Mouse (Mus musculus) megakaryocyte, embryonic 14.5 days (primary cell): ENCODE data around the gene Nmnat3. TPM values are rescaled to one million over a fixed set of nuclear protein-coding genes. Genes with fewer than 3 reads are reported as not detected.

ENCODE experiments used
- H3K27me3 ChIP-seq: replicated peaks from 2 replicates; pipeline ENCODE3; 2012; ENCODE audit warnings: inconsistent platforms
- H3K36me3 ChIP-seq: replicated peaks from 2 replicates; pipeline ENCODE3; 2012; ENCODE audit warnings: low read length, inconsistent platforms, mixed read lengths
- H3K4me1 ChIP-seq: 2 replicates; pipeline ENCODE4 v1.6.1; 2012; ENCODE audit warnings: inconsistent platforms
- H3K4me3 ChIP-seq: replicated peaks from 2 replicates; pipeline ENCODE3; 2012; ENCODE audit warnings: moderate library complexity, mild to moderate bottlenecking, inconsistent platforms
- H3K9me3 ChIP-seq: 2 replicates; pipeline ENCODE4 v1.6.1; 2012; ENCODE audit warnings: inconsistent platforms
- FLI1 ChIP-seq: IDR thresholded peaks from 2 replicates; pipeline ENCODE4 v1.6.1; 2012; ENCODE audit warnings: low read length, inconsistent platforms, mixed read lengths
- GATA1 ChIP-seq: IDR thresholded peaks from 3 replicates; pipeline ENCODE4 v1.6.1; 2012; ENCODE audit warnings: mixed read lengths, low read length, inconsistent platforms, borderline replicate concordance
- polyA plus RNA-seq: library from polyadenylated mRNA; stranded (reverse); fragments of >175 nt; gene quantifications from 2 replicates; pipeline ENCODE4 v1.2.3, GENCODE M21; 2012; ENCODE audit warnings: low replicate concordance; ENCODE audit not compliant: insufficient read depth

The Nmnat3 gene
- polyA plus RNA-seq, 1 experiment = 30.2 TPM

DNA sequence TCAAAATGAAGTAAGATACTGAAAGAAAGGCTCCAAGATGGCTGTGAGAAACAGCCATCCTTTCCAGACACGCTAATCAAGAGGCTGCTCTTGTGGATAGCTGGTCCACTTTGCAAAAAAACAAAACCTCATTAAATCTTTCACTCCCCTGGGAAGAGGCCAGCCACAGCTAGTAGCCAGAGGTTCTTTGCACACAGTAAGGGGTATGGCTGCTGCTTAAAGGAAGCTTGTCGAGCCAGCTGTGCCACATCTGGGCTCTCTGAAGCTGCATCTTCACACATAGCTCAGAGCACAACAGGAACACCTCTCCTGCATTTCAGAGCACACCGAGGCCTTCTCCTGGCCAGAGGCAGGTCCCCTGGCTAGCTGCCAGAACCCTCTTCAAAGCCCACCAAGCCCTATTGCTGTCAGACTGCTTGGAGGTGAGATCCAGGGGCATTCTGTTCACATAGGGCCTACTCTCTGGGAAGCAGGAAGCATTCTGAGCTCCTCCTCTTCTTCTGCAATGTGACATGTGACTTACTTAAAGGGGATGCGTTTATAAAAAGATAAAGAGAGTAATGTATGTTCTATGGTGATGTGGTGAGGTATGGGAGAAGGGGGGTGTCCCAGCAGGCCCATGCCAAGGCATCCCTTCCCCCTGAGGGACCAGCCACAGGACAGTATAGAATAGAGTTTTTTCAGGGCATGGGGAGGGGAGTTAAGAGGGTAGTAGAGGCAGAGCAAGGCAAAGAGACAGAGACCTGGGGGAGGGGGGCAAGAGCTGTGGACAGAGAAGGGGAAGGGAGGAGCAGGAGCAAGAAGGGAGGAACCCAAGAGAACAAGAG lies 63.3 kb downstream of the Nmnat3 start:
- no peak overlapping the region for H3K4me3 ChIP-seq
- peaks cover 98% of the 10 kb centered on the region for H3K36me3 ChIP-seq
- no peaks in the 10 kb centered on the region for H3K27me3 ChIP-seq
- H3K4me1 ChIP-seq = peaks cover 23% of the 10 kb centered on the region
- no peaks in the 10 kb centered on the region; the same call in 1 of the 2 replicates for H3K9me3 ChIP-seq
- TF ChIP-seq GATA1 = no peak
- no peak for TF ChIP-seq FLI1

- peaks cover 97% of the 10 kb centered on the region for H3K36me3 ChIP-seq
These were observed 65.1 kb downstream of the Nmnat3 start for GRCm38 (mm10) chr9:98352332-98352731.

DNA sequence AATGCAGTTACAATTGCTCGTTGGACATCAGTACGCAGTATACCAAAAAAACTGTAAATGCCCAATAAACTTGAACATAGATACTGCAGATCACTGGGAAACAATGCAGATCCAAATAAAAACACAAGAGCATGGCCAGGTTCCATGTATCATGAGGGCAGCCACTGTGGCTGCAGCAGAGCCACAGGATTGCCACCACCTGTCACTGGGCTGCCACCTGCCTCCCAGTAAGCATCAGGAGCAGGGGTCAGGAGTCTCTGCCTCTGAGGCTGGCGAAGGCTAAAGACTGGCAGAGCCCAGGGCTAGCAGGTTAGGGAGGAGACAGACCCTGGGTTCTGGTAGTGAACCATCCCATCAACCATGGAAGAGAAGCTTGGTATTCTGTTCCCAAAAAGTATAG lies 67.7 kb downstream of the Nmnat3 start:
- no peaks in the 10 kb centered on the region for H3K27me3 ChIP-seq
- TF ChIP-seq FLI1 (no peak), GATA1 (no peak)
- H3K9me3 ChIP-seq = no peaks in the 10 kb centered on the region; the same call in 1 of the 2 replicates
- H3K36me3 ChIP-seq = peaks cover 96% of the 10 kb centered on the region
- no peak overlapping the region for H3K4me3 ChIP-seq
- peaks cover 26% of the 10 kb centered on the region for H3K4me1 ChIP-seq

More at GRCm38 (mm10) chr9:98352332-98352731, 65.1 kb downstream of the Nmnat3 start:
- Histone ChIP-seq H3K4me1 (peaks cover 15% of the 10 kb centered on the region; the same call in 1 of the 2 replicates), H3K27me3 (no peaks in the 10 kb centered on the region), H3K9me3 (no peaks in the 10 kb centered on the region; the same call in 1 of the 2 replicates), H3K4me3 (no peak overlapping the region)
- TF ChIP-seq GATA1 (no peak), FLI1 (no peak)

DNA sequence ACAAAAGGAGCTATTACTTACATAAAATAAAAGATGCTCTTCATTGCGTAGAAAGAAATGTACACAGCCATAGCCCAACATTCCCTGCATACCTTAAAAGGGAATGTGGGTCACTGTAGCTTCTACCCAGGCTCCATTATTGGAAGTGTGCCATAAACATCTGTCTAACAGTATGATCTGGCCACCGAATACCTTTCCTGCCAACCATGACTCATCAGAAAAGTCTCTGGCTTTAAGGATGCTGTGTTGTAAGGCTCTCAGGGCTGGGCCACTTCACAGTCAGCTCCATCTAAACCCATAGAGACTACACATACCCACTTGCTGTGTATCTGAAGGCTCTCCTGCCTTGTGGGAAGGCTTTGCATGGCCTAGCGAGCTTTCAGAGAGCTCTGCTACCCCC lies 73.8 kb downstream of the Nmnat3 start:
- no peaks in the 10 kb centered on the region for H3K27me3 ChIP-seq
- TF ChIP-seq GATA1 = no peak
- TF ChIP-seq FLI1 = no peak
- H3K36me3 ChIP-seq = peaks cover 88% of the 10 kb centered on the region
- H3K4me3 ChIP-seq = no peak overlapping the region
- no peaks in the 10 kb centered on the region for H3K9me3 ChIP-seq
- peaks cover 74% of the 10 kb centered on the region for H3K4me1 ChIP-seq

DNA sequence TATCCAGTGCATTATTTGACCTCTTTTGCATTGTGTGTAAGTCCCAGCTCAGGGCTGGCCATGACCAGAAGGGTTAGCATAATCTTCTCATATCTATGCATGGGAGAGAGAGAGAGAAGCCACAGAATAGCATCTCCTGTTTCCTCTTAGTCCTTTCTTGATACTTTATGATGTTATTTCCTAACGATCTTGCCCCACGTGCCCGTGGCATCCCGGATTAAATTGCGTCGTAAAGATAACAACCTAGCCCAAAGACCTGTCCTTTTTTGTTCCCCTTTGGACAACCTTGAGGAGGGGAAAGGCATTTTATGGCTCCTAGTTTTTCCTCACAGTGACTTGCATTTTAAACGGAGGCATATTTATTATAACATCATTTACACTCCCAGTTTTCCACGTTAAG lies 78.8 kb downstream of the Nmnat3 start:
- Histone ChIP-seq H3K9me3 (no peaks in the 10 kb centered on the region), H3K4me3 (no peak overlapping the region), H3K4me1 (peaks cover 56% of the 10 kb centered on the region), H3K36me3 (peaks cover 89% of the 10 kb centered on the region), H3K27me3 (no peaks in the 10 kb centered on the region)
- TF ChIP-seq FLI1 = no peak

- Histone ChIP-seq H3K36me3 (peaks cover 87% of the 10 kb centered on the region), H3K4me3 (no peak overlapping the region), H3K4me1 (peaks cover 45% of the 10 kb centered on the region), H3K9me3 (no peaks in the 10 kb centered on the region), H3K27me3 (no peaks in the 10 kb centered on the region)
- TF ChIP-seq GATA1 (no peak), FLI1 (no peak)
These were observed 80.2 kb downstream of the Nmnat3 start for GRCm38 (mm10) chr9:98367333-98367962.

DNA sequence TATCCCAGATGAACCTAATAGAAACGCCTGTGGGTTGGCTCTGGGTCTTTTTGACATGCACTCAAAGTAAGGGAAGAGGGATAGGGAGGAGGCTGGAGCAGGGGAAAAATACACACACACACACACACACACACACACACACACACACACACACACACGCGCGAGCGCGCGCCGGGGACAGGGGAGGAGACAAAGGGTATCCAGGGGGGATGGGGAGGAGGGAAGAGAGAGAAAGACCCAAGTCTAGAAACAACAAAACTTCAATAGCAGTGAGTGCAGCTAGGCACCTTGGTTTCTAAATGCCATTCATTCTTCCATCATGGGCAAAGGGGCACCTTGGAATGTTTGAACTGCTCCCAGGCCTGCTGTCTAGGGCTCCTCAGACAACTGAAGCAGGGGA lies 82.5 kb downstream of the Nmnat3 start:
- Histone ChIP-seq H3K4me3 (no peak overlapping the region), H3K9me3 (no peaks in the 10 kb centered on the region), H3K4me1 (peaks cover 25% of the 10 kb centered on the region), H3K27me3 (no peaks in the 10 kb centered on the region), H3K36me3 (peaks cover 83% of the 10 kb centered on the region)
- no peak for TF ChIP-seq GATA1
- TF ChIP-seq FLI1 = no peak

GRCm38 (mm10) chr9:98373358-98373757 lies 86.1 kb downstream of the Nmnat3 start:
- H3K9me3 ChIP-seq = no peaks in the 10 kb centered on the region
- no peak overlapping the region for H3K4me3 ChIP-seq
- H3K4me1 ChIP-seq = peaks cover 10% of the 10 kb centered on the region
- peaks cover 70% of the 10 kb centered on the region for H3K36me3 ChIP-seq
- no peaks in the 10 kb centered on the region for H3K27me3 ChIP-seq
- TF ChIP-seq GATA1 (no peak), FLI1 (no peak)

DNA sequence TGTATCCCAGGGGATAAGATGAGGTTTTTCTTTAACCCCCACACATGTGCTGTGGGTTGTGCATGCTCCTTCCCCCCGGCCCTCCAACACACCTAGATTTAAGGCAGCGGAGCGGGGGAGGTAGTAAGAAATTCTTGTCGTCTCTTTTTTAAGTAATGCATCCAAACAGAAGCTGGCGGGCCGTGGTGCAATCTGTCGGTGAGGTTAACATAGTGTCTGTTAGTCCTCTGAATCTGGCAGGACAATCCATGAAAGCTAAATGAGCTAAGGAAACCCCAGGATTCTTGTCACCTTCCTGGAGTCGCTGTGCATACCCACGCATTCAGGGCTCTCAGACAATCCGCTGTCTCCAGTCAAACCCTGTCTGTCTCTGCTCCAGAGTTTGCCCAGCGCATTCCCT lies 87.7 kb downstream of the Nmnat3 start:
- peaks cover 20% of the 10 kb centered on the region for H3K4me1 ChIP-seq
- H3K27me3 ChIP-seq = no peaks in the 10 kb centered on the region
- H3K4me3 ChIP-seq = no peak overlapping the region
- TF ChIP-seq GATA1 = no peak
- no peak for TF ChIP-seq FLI1
- no peaks in the 10 kb centered on the region for H3K9me3 ChIP-seq
- peaks cover 69% of the 10 kb centered on the region for H3K36me3 ChIP-seq

GRCm38 (mm10) chr9:98375329-98376170 lies 88.3 kb downstream of the Nmnat3 start:
- Histone ChIP-seq H3K4me3 (no peak overlapping the region), H3K27me3 (no peaks in the 10 kb centered on the region), H3K36me3 (peaks cover 71% of the 10 kb centered on the region), H3K9me3 (no peaks in the 10 kb centered on the region), H3K4me1 (peaks cover 26% of the 10 kb centered on the region)
- TF ChIP-seq GATA1 (no peak), FLI1 (no peak)
